Mouse (Mus musculus) left cerebral cortex, adult 18-20 months (tissue): Measurements from ENCODE around the gene Dcaf7. TPM values are rescaled to one million over a fixed set of nuclear protein-coding genes. Genes with fewer than 3 reads are reported as not detected.
A peak's percentile ranks its signal among the peaks of the same experiment; 100 is the strongest.

Experiments
- DNase-seq, 2 experiments: peaks; one replicate each; pipeline ENCODE4 v3.0.0; 2021 to 2022; ENCODE audit warnings: low spot score in 2 of 2, mixed read lengths in 1 of 2
- total RNA-seq, 2 experiments: library from RNA; stranded (reverse); gene quantifications; 2 replicates each; pipeline ENCODE4 v1.2.3; 2021

The Dcaf7 gene
- total RNA-seq, 2 experiments from 2014 or later: 128 to 138 TPM

DNA sequence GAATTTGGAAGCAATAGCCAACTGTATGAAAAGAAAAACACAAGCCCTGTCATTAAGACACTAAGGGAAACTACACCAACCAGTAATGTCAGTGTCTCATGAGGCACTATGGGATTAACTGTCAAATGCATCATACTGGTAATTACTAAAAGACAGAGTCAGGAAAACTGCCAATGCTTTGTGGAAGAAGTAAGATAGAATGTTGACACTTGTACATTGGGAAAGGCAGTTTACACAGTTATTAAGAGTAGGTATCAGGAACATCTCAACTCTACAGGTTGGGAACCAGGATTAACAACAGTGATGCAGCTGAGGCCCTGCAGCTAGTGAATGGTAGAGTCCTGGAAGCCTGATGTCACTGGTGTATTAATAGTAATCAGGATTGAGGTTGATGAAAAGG lies 7.7 kb downstream of the Dcaf7 start:
- DNase-seq: no peak

DNA sequence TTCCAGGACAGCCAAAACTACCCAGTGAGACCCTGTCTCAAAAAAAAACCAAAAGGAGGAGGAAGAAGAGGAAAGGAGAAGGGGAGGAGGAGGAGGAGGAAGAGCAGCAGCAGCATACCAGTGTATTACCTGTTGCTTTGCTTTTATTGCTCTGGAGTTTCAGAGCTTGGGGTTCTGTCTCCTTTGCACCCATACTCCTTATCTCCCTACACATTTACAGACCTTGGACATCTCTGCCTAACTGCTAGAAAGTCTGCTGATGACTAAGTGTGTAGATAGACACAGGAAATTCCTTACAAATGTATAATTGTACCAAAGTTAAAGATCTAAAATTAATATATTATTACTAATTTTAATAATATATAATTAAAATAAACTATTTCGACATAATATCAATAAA lies 8.6 kb downstream of the Dcaf7 start:
- DNase-seq: no peak

DNA sequence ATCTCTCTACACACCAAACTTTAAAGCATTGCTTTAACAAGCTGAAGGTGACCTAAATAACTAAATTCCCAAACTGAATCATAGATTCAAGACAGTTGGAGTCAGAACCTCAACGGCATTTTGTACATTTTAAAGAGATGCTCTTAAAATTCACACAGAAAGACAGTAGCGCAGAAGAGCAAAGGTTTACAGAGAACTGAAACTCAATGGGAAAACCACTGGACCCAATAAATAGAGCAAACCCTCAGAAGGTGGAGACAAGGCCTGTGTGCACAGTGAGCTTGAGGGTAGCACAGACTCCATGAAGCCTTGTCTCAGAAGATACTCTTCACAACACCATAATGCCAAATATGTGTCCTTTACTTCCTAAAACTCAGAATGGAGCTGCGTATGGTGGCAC lies 9.1 kb downstream of the Dcaf7 start:
- no peak for DNase-seq

- no peak for DNase-seq
These were observed 9.9 kb downstream of the Dcaf7 start for GRCm38 (mm10) chr11:106046584-106046983.

DNA sequence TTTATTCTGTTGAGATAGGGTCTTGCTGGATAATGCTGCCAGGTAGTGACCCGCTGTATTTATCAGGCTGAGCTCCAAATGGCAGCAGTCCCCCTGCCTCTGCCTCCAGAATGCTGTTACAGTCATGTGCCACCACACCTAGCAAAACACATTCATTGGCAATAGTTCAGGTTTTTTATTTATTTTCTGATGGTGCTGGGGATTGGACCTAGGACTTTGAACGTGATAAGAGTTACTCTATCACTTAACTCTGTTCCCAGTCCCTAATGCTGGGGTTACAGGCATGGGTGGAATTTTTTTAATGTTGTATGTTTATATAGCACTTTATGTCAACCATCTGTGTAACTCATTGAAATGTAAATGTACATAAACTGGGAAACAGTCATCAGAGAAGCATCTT lies 17.2 kb downstream of the Dcaf7 start:
- no peak for DNase-seq

GRCm38 (mm10) chr11:106054600-106054999 lies 17.9 kb downstream of the Dcaf7 start:
- DNase-seq: no peak

DNA sequence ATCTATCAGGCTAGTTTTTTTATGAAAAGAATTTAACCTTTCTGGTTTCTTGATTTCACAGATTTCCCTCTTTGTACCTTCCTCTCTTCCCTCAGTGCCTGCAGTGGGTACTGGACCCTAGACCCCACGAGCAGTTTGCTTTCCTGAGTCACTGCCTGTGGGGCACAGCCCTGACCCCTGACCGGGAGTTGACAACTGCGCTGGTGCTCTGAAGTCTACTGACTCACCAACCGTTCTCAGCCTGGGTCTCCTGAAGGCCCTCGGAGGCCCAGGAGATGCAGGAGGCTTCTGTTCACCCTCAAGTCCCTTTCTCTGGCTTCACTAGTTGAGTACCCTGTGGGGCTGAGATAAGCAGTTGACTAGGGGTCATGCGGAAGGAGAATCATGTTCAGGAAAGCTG lies 18.7 kb downstream of the Dcaf7 start:
- no peak for DNase-seq

GRCm38 (mm10) chr11:106056819-106057491 lies 20.3 kb downstream of the Dcaf7 start:
- no peak for DNase-seq

DNA sequence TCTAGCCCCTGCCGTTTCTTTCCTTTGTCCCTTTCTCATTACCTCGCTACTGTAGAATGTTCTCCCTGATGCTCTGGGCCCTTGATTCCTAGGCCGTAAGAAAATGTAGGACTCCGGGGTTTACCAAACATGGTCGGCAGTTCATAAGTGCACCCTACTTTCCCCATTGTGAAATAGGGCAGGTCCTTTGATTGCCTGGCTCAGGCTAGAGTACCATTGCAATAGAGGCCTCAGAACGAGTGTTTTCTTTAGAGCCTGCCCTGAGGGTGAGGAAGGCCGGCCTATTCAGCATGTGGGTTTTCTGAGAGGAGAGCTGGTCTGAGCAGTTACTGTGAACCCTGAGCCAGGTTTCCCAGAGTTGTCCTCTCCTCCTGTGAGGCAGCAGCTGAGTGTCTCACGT lies 21.3 kb downstream of the Dcaf7 start:
- DNase-seq: no peak

- DNase-seq: no peak
These were observed 23.9 kb downstream of the Dcaf7 start for GRCm38 (mm10) chr11:106060549-106060948.

DNA sequence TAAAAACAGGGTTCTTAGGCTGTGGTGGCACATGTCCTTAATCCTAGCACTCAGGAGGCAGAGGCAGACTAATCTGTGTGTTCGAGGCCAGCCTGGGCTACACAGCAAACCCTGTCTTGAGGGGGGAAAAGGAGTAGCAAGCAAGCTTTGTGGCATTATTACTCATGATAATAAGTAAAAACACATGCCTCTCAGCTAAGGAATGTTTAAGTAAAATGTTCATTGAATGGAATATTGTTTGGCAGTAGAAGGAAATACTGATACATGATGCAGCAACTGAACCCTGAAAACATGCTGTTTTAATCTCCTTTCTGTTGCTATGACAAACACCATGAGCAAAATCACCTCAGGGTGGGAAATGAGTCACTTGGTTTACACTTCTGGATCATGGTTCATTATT lies 24.6 kb downstream of the Dcaf7 start:
- no peak for DNase-seq

GRCm38 (mm10) chr11:106063756-106064155 lies 27.1 kb downstream of the Dcaf7 start:
- DNase-seq: peak in 1 of 2 experiments; percentile 32

GRCm38 (mm10) chr11:106065073-106065922 lies 28.6 kb downstream of the Dcaf7 start:
- DNase-seq: no peak

- peak; percentile 95 for DNase-seq
These were observed 29.4 kb downstream of the Dcaf7 start, which contains the start of gene Taco1 for GRCm38 (mm10) chr11:106065923-106066571. Taco1 (plus strand) TSS chr11:106066061.

GRCm38 (mm10) chr11:106066616-106067015 lies 29.9 kb downstream of the Dcaf7 start:
- peak; percentile 51 to 66 for DNase-seq

DNA sequence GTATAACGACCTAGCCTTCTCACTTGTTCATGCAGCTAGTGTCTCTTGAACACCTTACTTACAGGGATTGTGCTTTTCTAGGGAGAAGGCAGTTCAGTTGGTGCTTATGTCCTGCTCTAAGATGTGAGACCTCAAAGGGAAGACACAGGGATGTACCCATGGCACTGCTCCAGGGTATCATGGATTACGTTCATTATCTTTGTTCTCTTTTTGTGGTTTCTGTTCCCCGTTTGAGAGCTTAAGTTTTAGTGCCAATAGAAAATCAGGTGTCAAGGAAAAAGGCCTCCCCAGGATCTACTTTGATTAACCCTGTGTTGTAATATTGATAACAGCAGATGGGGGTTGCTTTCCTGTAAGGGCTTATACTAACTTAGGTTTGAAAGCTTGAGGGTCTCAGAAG lies 37.1 kb downstream of the Dcaf7 start:
- no peak for DNase-seq

- peak; percentile 36 to 65 for DNase-seq
These were observed 39.6 kb downstream of the Dcaf7 start for GRCm38 (mm10) chr11:106076321-106076720.

DNA sequence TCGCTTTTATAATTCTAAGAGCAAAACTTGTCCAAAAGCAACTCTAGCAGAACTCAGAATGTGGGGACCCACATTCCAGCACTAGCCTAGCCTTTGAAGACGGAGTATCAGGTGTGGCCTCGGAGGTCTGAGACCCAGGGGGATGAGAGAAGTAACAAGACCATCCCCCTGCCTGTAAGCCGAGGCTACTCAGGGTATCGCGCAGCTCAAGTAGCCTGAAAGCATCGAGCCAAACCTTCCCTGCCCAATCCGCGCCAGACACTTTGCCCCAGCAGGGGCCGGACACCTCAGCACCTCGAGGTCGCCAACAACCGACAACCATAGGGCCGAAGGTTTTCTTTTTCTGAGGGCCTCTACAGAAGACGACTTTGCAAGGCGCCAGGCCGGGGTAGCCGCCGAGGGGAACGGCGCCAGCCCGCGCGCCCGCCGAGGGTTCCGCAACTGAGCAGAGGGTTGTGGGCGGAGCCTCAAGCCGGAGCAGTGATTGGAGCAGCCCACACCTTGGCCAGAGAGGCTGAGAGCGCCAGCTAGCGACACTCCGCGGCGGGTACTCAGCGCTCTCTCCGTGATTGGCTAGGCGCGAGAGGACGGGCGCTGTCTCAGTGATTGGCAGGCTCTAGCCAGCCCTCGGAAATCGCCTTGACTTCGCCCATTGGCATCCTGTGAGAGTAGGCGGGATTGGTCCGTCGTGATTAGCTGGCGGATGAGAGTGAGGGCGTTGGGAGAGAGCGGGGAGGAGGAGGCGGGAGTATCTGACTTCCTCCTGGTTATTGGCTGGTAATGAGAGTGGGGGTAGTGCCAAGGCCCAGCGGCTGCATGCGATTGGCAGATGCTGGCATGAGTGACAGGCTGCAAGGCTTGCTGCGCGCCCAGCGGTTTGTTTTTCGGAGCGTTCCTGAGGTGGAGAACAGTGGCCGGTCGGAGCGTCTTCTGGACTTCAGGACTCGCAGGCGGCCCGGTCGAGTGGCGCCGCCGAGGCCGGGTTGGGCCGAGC lies 47.3 kb downstream of the Dcaf7 start, which contains the start of gene Map3k3:
Gene Map3k3 (plus strand): TSS at position 906 of the 994 bp plus-strand sequence.
- DNase-seq: peak; percentile 97 to 100

DNA sequence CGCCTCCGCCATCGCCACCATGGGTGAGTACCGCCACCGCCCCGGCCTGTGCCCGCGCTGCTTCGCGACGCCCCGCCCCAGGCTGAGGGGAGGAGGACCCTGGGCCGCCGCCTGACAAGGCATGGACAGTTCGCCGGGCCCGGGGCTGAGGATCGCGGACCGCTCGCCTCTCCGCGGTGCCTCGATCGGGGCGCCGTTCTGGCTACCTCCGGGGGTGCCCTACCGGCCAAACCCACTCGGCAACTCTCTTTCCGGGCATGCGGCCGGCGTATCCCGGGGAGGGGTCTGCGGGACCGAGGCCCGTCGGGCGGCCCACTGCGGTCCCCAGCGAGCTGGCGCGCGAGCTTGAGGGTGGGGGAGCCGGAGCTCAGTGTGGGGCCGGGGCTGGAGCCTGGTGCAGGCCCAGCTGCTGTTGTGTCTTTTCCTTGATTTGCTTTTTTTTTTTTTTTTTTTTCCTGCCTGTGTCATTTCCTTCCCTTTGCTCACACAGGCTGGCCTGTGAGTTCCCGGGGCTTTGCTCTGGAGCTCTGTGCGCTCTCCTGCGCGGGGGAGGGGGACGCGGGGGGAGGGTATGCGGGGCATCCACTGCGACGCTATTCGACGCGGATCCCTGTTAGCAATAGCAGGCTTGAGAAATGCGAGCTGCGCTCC lies 48.4 kb downstream of the Dcaf7 start:
- DNase-seq: peak; percentile 60 to 76

DNA sequence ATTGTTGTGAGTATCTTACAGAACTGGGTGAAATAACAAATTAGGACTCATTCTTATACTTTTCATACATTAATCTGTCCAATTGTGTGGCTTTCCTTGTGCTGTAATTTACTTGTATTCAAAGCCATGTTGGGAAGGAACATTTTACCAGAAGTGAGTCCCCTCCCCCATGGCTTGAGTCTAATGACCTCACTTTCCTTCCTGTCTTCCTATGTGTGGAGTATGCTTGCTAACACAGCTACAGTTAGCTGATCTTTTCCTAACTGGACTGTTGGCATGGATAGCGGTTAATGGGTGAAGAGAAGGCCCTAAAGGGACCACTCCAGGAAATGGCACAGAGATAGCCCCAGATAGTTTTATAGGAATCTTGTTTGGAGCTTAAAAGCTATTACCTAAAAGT lies 61.6 kb downstream of the Dcaf7 start:
- DNase-seq: no peak
